ENCODE assay signal across 20 mouse cellular contexts in the genomic region with DNA sequence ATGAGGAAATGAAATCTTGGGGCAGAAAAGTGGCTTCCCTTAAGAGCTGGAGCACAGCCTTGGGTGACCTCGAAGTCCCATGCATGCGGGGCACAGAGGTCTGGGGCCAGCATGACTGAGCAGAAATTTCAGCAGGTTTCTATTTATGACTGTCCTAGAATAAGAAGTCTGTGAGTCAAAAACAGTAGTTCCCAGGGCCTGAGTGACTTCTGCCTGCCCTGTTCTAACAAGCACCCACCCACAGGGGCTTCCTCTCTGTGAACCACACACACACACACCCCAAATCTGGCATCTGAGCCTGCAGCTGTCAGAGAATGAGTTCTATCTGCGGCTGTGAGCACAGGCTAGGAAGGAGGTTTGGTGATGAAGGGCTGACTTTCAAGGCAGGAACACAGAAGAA.
DNase-seq lines count a peak whose midpoint lies in the region; ATAC-seq and TF ChIP-seq lines count a peak whose summit lies in the region.
"Had no signal": no experiment of that assay in that cellular context is flagged by ENCODE, and none has a peak within 500 bp of the region (broad histone marks: within the 10 kb centered on the region; RNA-seq: fewer than 3 reads in every experiment).

No protein-coding gene starts in this region.

- no peak for TF ChIP-seq RAD21 in CH12.LX (IDR thresholded peaks at IDR 0.05; ENCODE audit: low read depth, low read length)

- H3K4me3 ChIP-seq in gastrocnemius, adult 2 months, result no peak overlapping the region
- H3K4me3 ChIP-seq in CH12.LX (replicated peaks in 1 of 3; ENCODE audit: low read depth in 2 of 3, low read length in 2 of 3, poor library complexity in 1 of 3), result no peak overlapping the region
- no peak overlapping the region for H3K4me3 ChIP-seq in lung, adult 2 months (replicated peaks; ENCODE audit: extremely low read depth, low read depth, low read length)
- H3K4me3 ChIP-seq: forebrain, embryonic 12.5 days; hindbrain, embryonic 15.5 days had no signal

- peaks cover 7 to 27% of the 10 kb centered on the region in 2 experiments for H3K4me1 ChIP-seq in CH12.LX (ENCODE audit: control insufficient read depth in 1 of 2, insufficient read depth in 2 of 2)
- no peaks in the 10 kb centered on the region; the same call in 1 of the 2 replicates for H3K4me1 ChIP-seq in lung, adult 2 months (ENCODE audit: control insufficient read depth, insufficient read depth, low read length)

- TF ChIP-seq EP300 in CH12.LX (IDR thresholded peaks at IDR 0.05; ENCODE audit: low read length), result peak; percentile 31; the same call in 1 of the 2 replicates

- intact Hi-C loops in gastrocnemius, adult 2 months (cut with DNase I), result no loop called here

- H3K9ac ChIP-seq in CH12.LX (ENCODE audit: insufficient read depth, low read depth), result no peak overlapping the region
- H3K9ac ChIP-seq: forebrain, embryonic 12.5 days; hindbrain, embryonic 15.5 days had no signal

- ATAC-seq in megakaryocyte, adult 5-6 weeks (ENCODE audit: poor library complexity, severe bottlenecking), result peak; percentile 89
- ATAC-seq: activated CD4-positive, CD25-positive, alpha-beta regulatory T cell, adult 4 months; intestine, postnatal 0 days; Patski had no signal

- 68% methylated on average over 3 of the region's 3 CpGs for WGBS in lung, adult 2 months

- TF ChIP-seq CTCF in gastrocnemius, adult 2 months (IDR thresholded peaks at IDR 0.05), result no peak
- no peak for TF ChIP-seq CTCF in CH12.LX (conservative IDR thresholded peaks at IDR 0.05 in 1 of 2, IDR thresholded peaks at IDR 0.05 in 1 of 2; ENCODE audit: low read depth in 2 of 2, low read length in 2 of 2)
- TF ChIP-seq CTCF in lung, adult 2 months (IDR thresholded peaks at IDR 0.05; ENCODE audit: insufficient read depth, low read length), result no peak

- DNase-seq in gastrocnemius, adult 2 months, result no peak
- DNase-seq in gastrocnemius, postnatal 10 days, result no peak
- DNase-seq in CH12.LX (ENCODE audit: extremely low read depth), result peak; percentile 69
- peak; percentile 58 for DNase-seq in thymus, postnatal 0 days (ENCODE audit: low spot score)
- DNase-seq in adrenal gland, postnatal 14 days, result no peak
- DNase-seq in kidney, adult 11 months, result no peak
- DNase-seq in lung, adult 2 months, result no peak
- DNase-seq: cerebellum, postnatal 10 days; embryo, embryonic 11 days; gastrocnemius, postnatal 36 days; kidney, postnatal 10 days; layer of hippocampus, adult 9-11 months; retina, postnatal 1 day had no signal

- H3K9me3 ChIP-seq in CH12.LX (replicated peaks; ENCODE audit: low read length), result no peaks in the 10 kb centered on the region
- H3K9me3 ChIP-seq: forebrain, embryonic 12.5 days; hindbrain, embryonic 15.5 days had no signal

- H3K36me3 ChIP-seq in CH12.LX (replicated peaks in 1 of 2; ENCODE audit: control insufficient read depth in 1 of 2, insufficient read depth in 1 of 2, low read length in 1 of 2), result no peaks in the 10 kb centered on the region
- H3K36me3 ChIP-seq: forebrain, embryonic 12.5 days; hindbrain, embryonic 15.5 days had no signal

- TF ChIP-seq POLR2A in CH12.LX (IDR thresholded peaks at IDR 0.05; ENCODE audit: low read depth, low read length), result no peak
- TF ChIP-seq POLR2A in lung, adult 2 months (IDR thresholded peaks at IDR 0.05; ENCODE audit: borderline replicate concordance, extremely low read depth, low read depth, low read length), result no peak

- no peak overlapping the region for H3K4me2 ChIP-seq in CH12.LX (ENCODE audit: insufficient read depth, low read depth, poor library complexity, severe bottlenecking)
- H3K4me2 ChIP-seq: forebrain, embryonic 12.5 days; heart, embryonic 11.5 days; hindbrain, embryonic 15.5 days had no signal

- dilution Hi-C loops in CH12.LX (cut with MboI; ENCODE audit: extremely low pct_ligation_motif_present, extremely low pct_unique_long_range_greater_than_20kb, low sequenced_read_pairs), result no loop called here

- in situ Hi-C loops in CH12.LX (cut with MboI; ENCODE audit: low pct_ligation_motif_present, low pct_unique_long_range_greater_than_20kb, low sequenced_read_pairs), result no loop called here

- H3K27ac ChIP-seq in gastrocnemius, adult 2 months, result peak overlapping the region; percentile 28; the same call in 1 of the 2 replicates
- no peak overlapping the region for H3K27ac ChIP-seq in CH12.LX (ENCODE audit: insufficient read depth, low read depth)
- H3K27ac ChIP-seq: forebrain, embryonic 12.5 days; hindbrain, embryonic 15.5 days had no signal

- no peaks in the 10 kb centered on the region for H3K27me3 ChIP-seq in CH12.LX (replicated peaks)
- H3K27me3 ChIP-seq: forebrain, embryonic 12.5 days; hindbrain, embryonic 15.5 days had no signal

- no peaks in the 10 kb centered on the region for H3K79me2 ChIP-seq in CH12.LX (replicated peaks; ENCODE audit: control insufficient read depth, extremely low read depth, insufficient read depth, poor library complexity, severe bottlenecking)

TF ChIP-seq in CH12.LX, 34 proteins besides CTCF, POLR2A, EP300 and RAD21:
- TF ChIP-seq MEF2A (IDR thresholded peaks at IDR 0.05; ENCODE audit: borderline replicate concordance, low read depth, low read length), result peak; percentile 25; the same call in 1 of the 2 replicates
- TF ChIP-seq USF2 (conservative IDR thresholded peaks at IDR 0.05; ENCODE audit: low read depth, low read length), result no peak
- peak; percentile 28; the same call in 1 of the 2 replicates for TF ChIP-seq ETS1 (conservative IDR thresholded peaks at IDR 0.05; ENCODE audit: low read depth, low read length)
- 0 out of 2 replicates have a peak, but pooled peaks have one; percentile 5 for TF ChIP-seq BHLHE40 (IDR thresholded peaks at IDR 0.05; ENCODE audit: low read depth, low read length)

Comparison
In these comparisons a context has a peak if more than half of its experiments do, and no peak if none do; other contexts are left out.
1. DNase-seq: peak in CH12.LX (single experiment) and thymus, postnatal 0 days (single experiment); none in gastrocnemius, adult 2 months (single experiment), gastrocnemius, postnatal 10 days (single experiment), adrenal gland, postnatal 14 days (single experiment), kidney, adult 11 months (single experiment) and lung, adult 2 months (single experiment).